Mouse (Mus musculus) left cerebral cortex, postnatal 10 days (tissue): ENCODE results near the gene Nme7. TPM values are rescaled to one million over a fixed set of nuclear protein-coding genes. Genes with fewer than 3 reads are reported as not detected.

ENCODE experiments used
- DNase-seq, 2 experiments: peaks; one replicate each; pipeline ENCODE4 v3.0.0; 2021 to 2022; ENCODE audit warnings: low spot score in 2 of 2, mixed read lengths in 1 of 2; ENCODE audit errors: extremely low spot score in 1 of 2
- intact Hi-C: fragments of 180-260 bp; cut with DNase I; formaldehyde crosslinking; loops from one replicate; pipeline ENCODE4 v1.15.1; 2025
- total RNA-seq, 2 experiments: library from RNA; stranded (reverse); gene quantifications; 2 replicates each; pipeline ENCODE4 v1.2.3; 2021

The Nme7 gene
- total RNA-seq, 2 experiments from 2014 or later: 21.9 to 24.8 TPM

DNA sequence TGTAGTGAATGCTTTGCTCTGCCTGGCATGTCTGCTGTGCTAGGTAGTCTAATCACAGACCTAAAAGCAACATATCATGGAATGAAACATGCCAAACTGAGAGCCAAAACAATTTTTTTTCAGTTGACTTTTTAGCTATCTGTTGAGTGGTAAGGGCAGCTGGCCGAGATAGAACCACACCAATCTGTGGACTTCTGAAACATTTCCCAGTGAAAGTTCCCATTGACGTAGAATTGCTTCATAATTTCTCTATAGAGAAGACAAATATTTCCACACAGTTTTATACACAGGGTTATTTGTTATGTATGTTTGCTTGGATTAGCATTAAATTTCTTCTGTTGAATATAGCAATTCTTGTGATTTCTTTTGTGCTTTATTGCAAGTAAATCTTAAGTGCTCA is 65.9 kb downstream of the Nme7 start:
- no peak for DNase-seq
- intact Hi-C loops: loop anchor here (5.0 kb wide), 1 partner anchor 68 kb away; no protein-coding TSS in a partner anchor

GRCm38 (mm10) chr1:164373029-164373428 is 69.1 kb downstream of the Nme7 start:
- intact Hi-C loops: no loop called here
- no peak for DNase-seq

DNA sequence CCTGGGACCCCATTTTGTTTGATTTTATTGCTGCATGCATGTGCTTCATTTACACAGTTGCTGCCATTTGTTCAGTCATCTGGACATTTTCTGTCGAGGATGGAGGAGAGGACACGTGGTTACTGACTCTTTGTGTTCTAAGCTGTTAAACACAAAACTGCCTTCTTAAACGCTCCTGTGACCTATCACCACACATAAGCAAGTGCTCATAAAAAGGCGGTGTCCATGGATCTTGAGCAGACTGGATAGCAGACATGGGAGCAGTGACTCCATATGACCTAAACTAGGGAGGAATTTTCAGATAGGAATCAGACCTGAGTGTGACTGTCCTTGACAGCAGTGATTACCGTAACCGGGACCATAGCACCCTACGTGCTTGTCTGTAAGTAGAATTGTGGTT is 70.1 kb downstream of the Nme7 start:
- intact Hi-C loops: no loop called here
- no peak for DNase-seq

- intact Hi-C loops: no loop called here
- no peak for DNase-seq
These were observed 71.7 kb downstream of the Nme7 start for GRCm38 (mm10) chr1:164375626-164376025.

DNA sequence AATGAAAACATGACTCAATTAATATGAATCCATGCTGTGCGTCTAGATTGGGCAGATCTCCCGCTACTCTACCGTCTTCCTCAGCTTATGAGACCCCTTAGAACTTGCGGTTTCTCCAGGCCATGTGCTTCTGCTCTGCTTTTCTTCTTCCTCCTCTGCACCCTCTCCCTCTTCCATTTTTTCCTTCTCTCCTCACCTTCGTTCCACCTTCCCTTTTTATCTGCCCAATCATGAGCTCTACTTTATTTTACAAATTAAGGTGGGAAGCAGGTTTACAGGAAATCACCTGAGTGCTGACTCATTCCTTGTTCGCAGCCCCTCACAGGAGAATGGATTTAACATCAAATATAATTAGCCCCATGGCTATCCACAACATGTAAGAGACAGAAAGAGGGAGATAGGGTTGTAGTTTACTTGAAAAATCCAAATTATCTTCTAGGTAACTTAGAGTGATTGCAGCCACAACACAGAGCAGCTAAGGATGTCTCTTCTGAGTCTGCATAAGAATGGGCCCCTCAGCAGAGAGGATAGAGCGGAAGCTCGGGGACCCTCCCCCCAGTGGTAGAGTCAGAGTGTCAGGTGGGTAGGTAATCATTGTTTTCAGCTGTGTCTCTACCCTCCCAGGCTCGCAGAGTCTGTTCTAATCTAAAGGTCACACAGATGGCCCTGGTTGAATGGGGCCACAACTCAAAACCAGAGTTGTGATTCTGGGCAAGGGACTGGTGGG is 73.0 kb downstream of the Nme7 start:
- intact Hi-C loops: no loop called here

DNA sequence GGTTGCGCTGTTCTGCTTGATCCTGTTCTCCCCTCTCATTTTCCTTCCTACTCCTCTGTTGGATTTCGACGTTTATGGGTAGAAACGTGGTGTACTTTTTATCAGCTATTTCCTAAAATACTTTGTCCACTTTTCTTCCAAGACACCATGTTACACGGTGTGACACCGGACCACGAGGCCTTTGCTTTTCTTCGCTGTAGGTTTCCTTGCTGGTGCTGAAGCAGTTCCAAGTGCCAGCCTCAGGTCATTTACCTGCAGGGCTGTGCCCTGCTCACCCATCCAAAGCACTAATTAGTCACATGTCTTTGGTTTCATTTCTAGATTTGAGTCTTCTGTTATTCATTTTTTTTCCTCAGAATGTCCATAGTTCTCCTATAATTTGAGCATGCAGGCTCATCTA is 79.7 kb downstream of the Nme7 start:
- DNase-seq: no peak
- intact Hi-C loops: no loop called here

More for the DNA sequence above, 73.0 kb downstream of the Nme7 start:
- no peak for DNase-seq

GRCm38 (mm10) chr1:164384354-164384753 is 80.4 kb downstream of the Nme7 start:
- DNase-seq: no peak
- intact Hi-C loops: no loop called here

- intact Hi-C loops: no loop called here
- no peak for DNase-seq
These were observed 81.1 kb downstream of the Nme7 start for GRCm38 (mm10) chr1:164384972-164385371.

- DNase-seq: no peak
- intact Hi-C loops: no loop called here
These were observed 85.8 kb downstream of the Nme7 start for GRCm38 (mm10) chr1:164389743-164390142.

- intact Hi-C loops: no loop called here
- no peak for DNase-seq
These were observed 88.3 kb downstream of the Nme7 start for GRCm38 (mm10) chr1:164392176-164392575.

DNA sequence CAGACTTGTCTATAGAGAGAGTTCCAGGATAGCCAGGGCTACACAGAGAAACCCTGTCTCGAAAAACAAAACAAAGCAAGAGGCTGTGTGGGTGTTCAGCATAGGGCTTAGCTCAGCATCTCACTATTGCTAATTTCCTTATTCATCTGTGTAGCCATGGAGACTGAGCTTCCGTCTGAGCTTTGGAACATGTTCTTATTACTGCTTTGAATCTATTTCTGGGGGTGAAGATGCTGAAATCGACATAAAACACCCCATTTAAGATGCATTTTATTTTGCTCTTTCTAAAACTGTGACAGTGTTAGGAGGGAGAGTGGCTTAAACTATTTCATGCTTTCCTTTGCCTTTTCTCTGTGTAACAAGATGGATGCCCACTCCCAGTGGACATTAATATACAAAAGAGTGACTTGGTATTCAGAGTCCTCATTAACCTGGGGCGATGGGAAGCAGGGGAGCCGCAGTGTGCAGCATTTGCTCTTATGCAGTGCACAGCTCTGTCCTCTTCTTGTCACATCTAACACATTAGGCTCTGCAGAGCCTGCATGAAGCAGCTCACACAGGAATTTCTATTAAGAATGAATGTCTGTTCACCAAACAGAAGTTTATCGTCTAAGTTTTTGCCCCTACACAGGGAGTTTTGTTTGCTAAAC is 91.3 kb downstream of the Nme7 start:
- DNase-seq: peak in 1 of 2 experiments; percentile 62
- intact Hi-C loops: no loop called here

DNA sequence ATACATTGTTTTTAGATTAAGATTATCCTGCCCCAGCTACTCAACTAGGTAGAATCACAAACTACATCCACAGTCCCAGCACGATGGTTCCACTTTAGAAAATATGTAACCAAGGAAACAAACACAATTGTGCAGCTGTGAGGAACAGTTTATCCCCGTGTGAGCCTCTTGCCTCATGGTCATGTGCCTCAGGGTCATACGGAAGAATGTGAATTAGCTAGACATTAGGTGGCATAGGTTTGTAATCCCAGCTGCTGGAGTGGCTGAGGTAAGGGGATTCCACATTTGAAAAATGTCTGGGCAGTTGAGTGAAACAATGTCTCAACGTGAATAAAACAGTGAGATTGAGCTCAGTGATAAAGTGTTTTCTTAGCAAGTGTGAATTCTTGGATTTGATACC is 93.8 kb downstream of the Nme7 start:
- intact Hi-C loops: no loop called here
- no peak for DNase-seq

- intact Hi-C loops: no loop called here
- no peak for DNase-seq
These were observed 95.7 kb downstream of the Nme7 start for GRCm38 (mm10) chr1:164399578-164399977.

GRCm38 (mm10) chr1:164405385-164405802 is 101.5 kb downstream of the Nme7 start:
- intact Hi-C loops: no loop called here
- no peak for DNase-seq

DNA sequence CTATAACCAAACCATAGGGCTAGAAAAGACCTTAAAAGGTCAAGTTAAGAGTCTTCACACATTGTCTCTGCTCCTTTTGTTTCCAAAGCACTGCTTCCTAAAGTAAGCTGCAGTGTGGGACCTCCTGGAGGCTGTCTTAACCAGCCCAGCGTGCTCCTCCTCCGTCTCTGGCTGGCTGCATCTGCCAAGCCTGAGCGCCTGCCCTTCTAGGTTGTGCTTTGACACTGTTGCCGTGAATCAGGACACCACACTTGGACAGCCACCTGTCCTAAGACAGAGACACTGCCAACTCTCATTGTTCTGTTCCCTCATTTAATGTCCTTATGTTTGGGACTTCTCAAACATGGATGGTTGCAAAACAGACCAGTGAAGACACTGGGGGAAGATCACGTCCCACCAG is 102.6 kb downstream of the Nme7 start:
- no peak for DNase-seq
- intact Hi-C loops: no loop called here

- DNase-seq: no peak
- intact Hi-C loops: no loop called here
These were observed 104.7 kb downstream of the Nme7 start for GRCm38 (mm10) chr1:164408655-164409054.

- DNase-seq: no peak
- intact Hi-C loops: no loop called here
These were observed 107.4 kb downstream of the Nme7 start for GRCm38 (mm10) chr1:164411306-164411705.

- intact Hi-C loops: no loop called here
- DNase-seq: no peak
These were observed 109.0 kb downstream of the Nme7 start for GRCm38 (mm10) chr1:164412906-164413305.

DNA sequence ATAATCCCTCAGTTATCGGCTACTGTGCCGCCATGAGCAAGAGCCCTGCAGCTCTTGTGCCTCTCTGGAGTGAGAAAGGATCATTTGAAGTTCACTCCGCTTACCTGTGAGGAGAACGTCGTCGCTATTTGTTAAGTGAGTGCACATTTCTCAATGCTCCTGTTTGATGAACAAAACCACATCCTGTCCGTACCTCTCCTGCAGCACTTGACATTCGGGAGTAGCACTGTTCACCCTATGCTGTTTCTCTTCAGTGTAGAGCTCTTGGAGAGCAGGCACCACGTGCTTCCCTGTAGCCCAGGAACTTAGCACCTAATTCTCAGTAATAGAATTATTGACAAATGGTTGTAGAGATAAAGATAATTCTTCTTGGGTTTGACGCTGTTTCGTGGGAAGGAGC is 109.7 kb downstream of the Nme7 start:
- no peak for DNase-seq
- intact Hi-C loops: no loop called here

DNA sequence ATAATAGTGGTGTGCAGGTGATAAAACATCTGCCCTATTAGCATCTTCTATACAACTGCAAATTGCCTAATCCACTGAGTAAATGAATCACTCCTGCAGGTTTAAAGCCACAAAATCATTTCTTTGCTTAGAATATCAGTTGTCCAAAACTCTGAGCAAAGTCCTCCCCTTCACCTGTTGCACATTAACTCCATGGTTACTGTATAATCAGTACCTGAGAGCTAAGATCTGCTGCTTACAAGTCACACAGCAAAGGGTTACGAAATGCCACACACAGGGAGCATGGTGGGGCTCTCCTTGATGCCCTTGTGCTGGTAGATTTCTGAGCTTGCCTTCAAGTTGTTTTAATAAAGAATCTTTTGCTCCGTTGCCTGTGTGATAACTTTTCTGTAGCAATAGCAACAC is 111.4 kb downstream of the Nme7 start:
- no peak for DNase-seq
- intact Hi-C loops: no loop called here
